ENCODE assay signal across 18 mouse cellular contexts in genomic region chr6:101948950-101949349, GRCm38 (mm10).
DNase-seq lines count a peak whose midpoint lies in the region; ATAC-seq lines count a peak whose summit lies in the region.
"Had no signal": no experiment of that assay in that cellular context is flagged by ENCODE, and none has a peak within 500 bp of the region (broad histone marks: within the 10 kb centered on the region; RNA-seq: fewer than 3 reads in every experiment).

No protein-coding gene starts in this region.

- ATAC-seq in frontal cortex, adult (ENCODE audit: low TSS enrichment): peak; percentile 65; the same call in 1 of the 2 replicates
- ATAC-seq: forebrain, postnatal 0 days; hindbrain, postnatal 0 days; inflammation-experienced regulatory T-cells, adult 6 months; intestine, embryonic 16.5 days had no signal

- DNase-seq in adrenal gland, adult 8-10 months: peak; percentile 2
- DNase-seq in adrenal gland, adult 18-20 months (ENCODE audit: low spot score in 2 of 2): no peak
- DNase-seq in frontal cortex, postnatal 14 days (ENCODE audit: low spot score in 2 of 2): no peak
- peak; percentile 5 for DNase-seq in right cerebral cortex, adult 18-20 months
- no peak for DNase-seq in right cerebral cortex, postnatal 36 days (ENCODE audit: low spot score in 2 of 2)
- DNase-seq: B cell, adult 2 months; cerebellum, adult 18-20 months; cerebellum, adult 9-10 months; cerebellum, postnatal 25 days; forebrain, postnatal 0 days; gastrocnemius, postnatal 10 days; gastrocnemius, postnatal 36 days; heart, adult 2 months; kidney, adult 18-20 months had no signal

Comparison
In these comparisons a context has a peak if more than half of its experiments do, and no peak if none do; other contexts are left out.
1. DNase-seq: peak in adrenal gland, adult 8-10 months (single experiment) and right cerebral cortex, adult 18-20 months (single experiment); none in adrenal gland, adult 18-20 months (0 of 2), frontal cortex, postnatal 14 days (0 of 2) and right cerebral cortex, postnatal 36 days (0 of 2).